Mouse (Mus musculus) embryonic facial prominence, embryonic 10.5 days (tissue): ENCODE results near the gene Zbed4. TPM values are rescaled to one million over a fixed set of nuclear protein-coding genes. Genes with fewer than 3 reads are reported as not detected.
"Not testable (repeated sequence)": the region's sequence is repeated elsewhere in the genome, so short reads cannot be mapped to it uniquely, and the experiment has no call there.

Experiments used
- DNase-seq: peaks from one replicate; pipeline ENCODE4 v3.0.0-alpha.2; 2017; ENCODE audit warnings: low spot score
- H3K27ac ChIP-seq: fragments of 300-500 bp; sonication (generic); replicated peaks from 2 replicates; pipeline ENCODE4 v1.5.1; 2016; ENCODE audit warnings: mild to moderate bottlenecking
- H3K27me3 ChIP-seq: fragments of 300-500 bp; sonication (generic); replicated peaks from 2 replicates; pipeline ENCODE4 v1.6.1; 2016; ENCODE audit warnings: low read depth, mild to moderate bottlenecking; ENCODE audit not compliant: poor library complexity, severe bottlenecking
- H3K36me3 ChIP-seq: fragments of 300-500 bp; sonication (generic); replicated peaks from 2 replicates; pipeline ENCODE4 v1.6.1; 2016; ENCODE audit warnings: mild to moderate bottlenecking, moderate library complexity
- H3K4me1 ChIP-seq: fragments of 300-500 bp; sonication (generic); 2 replicates; pipeline ENCODE4 v1.6.1; 2016
- H3K4me3 ChIP-seq: fragments of 300-500 bp; sonication (generic); 2 replicates; pipeline ENCODE4 v1.5.1; 2016; ENCODE audit warnings: mild to moderate bottlenecking, moderate library complexity
- H3K9me3 ChIP-seq: fragments of 300-500 bp; sonication (generic); 2 replicates; pipeline ENCODE4 v1.6.1; 2016; ENCODE audit warnings: mild to moderate bottlenecking
- WGBS: fragments of 180-500 bp; shearing (Covaris S2); methylation state at CpG from one replicate; pipeline ENCODE4 v1.1.7; 2016; 5-methylcytosine and 5-hydroxymethylcytosine counted together
- polyA plus RNA-seq: library from polyadenylated mRNA; unstranded; fragments of >200 nt; fragmentation: Nextera tagmentation; extraction: Ambion mirVana; gene quantifications from 2 replicates; pipeline ENCODE4 v1.2.1, GENCODE M21; 2016

Gene Zbed4
- polyA plus RNA-seq, 1 experiment from 2014 or later = 38.5 TPM

DNA sequence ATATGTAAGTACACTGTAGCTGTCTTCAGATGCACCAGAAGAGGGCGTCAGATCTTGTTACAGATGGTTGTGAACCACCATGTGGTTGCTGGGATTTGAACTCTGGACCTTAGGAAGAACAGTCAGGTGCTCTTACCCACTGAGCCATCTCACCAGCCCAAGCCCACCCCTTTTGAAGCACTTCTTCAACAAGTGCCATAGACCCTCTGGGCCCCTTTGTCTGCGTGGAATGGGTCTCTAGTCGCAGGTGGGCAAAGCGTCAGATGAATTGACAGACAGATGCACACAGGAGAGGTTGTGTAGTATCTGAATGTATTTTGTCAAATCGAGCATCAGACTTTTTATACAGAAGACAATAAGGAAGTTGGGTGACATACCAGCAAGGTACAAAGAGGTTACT is 43.3 kb downstream of the Zbed4 start:
- H3K27me3 ChIP-seq, H3K4me3 ChIP-seq, H3K36me3 ChIP-seq, DNase-seq, H3K27ac ChIP-seq, H3K4me1 ChIP-seq, H3K9me3 ChIP-seq: not testable (repeated sequence)
- 85% methylated on average over 5 of the region's 5 CpGs for WGBS

DNA sequence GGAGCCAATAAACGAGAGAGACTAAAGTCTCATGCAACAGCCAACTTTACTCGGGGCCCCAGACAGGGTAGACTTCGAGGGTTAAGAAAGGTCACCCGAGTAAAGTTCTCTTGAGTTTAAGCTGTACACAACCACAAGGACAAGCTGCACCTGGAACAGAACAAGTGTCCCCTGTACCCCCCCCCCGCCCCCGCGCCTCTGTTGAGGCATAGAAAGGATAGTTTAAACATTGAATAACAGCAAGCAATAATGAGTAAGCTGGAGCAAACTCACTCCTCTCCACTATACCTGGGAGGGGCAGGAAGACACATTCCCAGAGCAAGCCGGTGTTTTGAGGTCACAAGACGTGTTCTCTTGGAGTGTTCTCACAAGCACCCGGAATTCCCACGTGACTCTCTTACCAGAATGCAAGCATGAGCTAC is 48.5 kb downstream of the Zbed4 start:
- DNase-seq = no peak
- no peak overlapping the region for H3K4me3 ChIP-seq
- peaks cover 10% of the 10 kb centered on the region for H3K36me3 ChIP-seq
- H3K4me1 ChIP-seq = no peaks in the 10 kb centered on the region
- H3K27ac ChIP-seq = no peak overlapping the region
- H3K9me3 ChIP-seq = no peaks in the 10 kb centered on the region
- H3K27me3 ChIP-seq = no peaks in the 10 kb centered on the region
- 88% methylated on average over 11 of the region's 11 CpGs for WGBS

DNA sequence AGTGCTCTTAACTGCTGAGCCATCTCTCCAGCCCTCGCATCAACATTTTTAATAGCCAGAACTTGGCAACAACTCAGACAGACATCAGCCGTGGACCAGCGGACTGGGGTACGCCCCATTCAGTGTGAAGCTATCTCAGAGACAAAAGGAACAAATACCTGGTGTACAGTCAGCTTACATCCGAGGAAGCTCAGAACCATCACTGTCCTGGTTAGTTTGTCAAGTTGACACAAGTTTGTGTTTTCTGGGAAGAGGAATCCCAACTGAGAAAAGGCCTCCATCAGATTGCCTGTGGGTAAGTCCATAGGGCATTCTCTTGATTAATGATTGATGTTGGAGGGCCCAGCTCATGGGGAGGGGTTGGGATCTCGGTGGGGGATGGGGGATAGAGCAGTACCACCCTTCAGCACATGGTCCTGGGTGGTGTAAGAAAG is 49.5 kb downstream of the Zbed4 start:
- Histone ChIP-seq H3K36me3 (peaks cover 20% of the 10 kb centered on the region), H3K9me3 (no peaks in the 10 kb centered on the region), H3K4me3 (no peak overlapping the region), H3K27ac (no peak overlapping the region), H3K27me3 (no peaks in the 10 kb centered on the region), H3K4me1 (no peaks in the 10 kb centered on the region)
- 85% methylated on average over 6 of the region's 6 CpGs for WGBS
- no peak for DNase-seq

DNA sequence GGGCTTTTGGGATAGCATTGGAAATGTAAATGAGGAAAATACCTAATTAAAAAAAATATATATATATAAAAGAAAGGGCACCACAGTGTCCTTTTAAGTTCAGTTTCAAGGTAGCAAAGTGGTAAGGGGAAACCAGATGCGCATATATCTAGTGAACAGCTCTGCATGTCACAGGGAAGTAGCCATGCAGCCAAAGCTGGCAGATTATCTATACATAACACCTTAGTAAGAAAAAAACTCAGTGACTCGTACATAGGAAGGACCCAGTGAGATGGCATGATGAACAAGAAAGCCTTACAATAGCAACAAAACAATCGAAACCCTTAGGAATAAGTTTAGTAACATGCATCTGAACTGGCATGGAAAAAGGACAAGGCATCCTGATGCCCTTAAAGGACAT is 50.4 kb downstream of the Zbed4 start:
- no peaks in the 10 kb centered on the region for H3K27me3 ChIP-seq
- H3K27ac ChIP-seq = no peak overlapping the region
- no peaks in the 10 kb centered on the region for H3K9me3 ChIP-seq
- H3K36me3 ChIP-seq = peaks cover 30% of the 10 kb centered on the region
- DNase-seq = no peak
- H3K4me3 ChIP-seq = no peak overlapping the region
- 94% methylated on average over 3 of the region's 3 CpGs for WGBS
- no peaks in the 10 kb centered on the region for H3K4me1 ChIP-seq

DNA sequence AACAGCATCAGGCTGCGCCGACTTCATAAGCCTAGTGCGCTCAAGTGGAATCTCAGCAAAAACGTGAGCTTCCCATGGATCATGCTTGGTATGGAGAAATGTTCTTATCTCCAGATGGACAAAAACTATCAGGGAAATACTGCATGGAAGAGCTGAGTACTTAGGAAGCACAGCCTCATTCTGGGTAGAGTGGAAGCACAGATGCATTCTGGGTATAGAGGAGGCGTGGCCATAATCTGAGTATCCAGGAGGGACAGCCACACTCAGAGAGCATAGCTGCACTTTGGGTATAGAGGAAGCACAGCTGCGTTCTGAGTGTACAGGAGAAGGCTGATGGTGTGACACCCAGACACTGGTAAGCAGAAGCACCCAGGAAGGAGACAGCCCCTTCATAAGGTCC is 50.9 kb downstream of the Zbed4 start:
- H3K9me3 ChIP-seq = no peaks in the 10 kb centered on the region
- no peak for DNase-seq
- no peak overlapping the region for H3K4me3 ChIP-seq

DNA sequence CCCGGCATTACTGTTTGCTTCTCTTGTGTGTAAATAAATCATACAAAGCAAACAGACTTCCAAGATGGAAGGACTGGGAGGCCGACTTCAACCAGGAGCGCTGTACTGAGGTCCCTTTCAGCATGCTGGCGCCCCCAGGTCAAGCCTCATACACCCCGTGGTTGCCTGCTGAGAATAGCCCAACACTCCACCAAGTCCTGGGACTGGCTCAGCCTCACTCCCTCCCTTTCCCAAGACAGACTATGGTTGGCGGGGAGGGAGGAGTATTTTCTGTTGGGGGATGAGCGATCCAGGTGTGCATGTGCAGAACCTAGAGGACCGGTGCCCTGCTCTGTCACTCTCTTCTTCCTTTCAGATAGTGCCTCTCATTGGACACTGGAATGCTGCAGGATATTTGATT is 56.7 kb downstream of the Zbed4 start:
- Histone ChIP-seq H3K9me3 (no peaks in the 10 kb centered on the region), H3K36me3 (peaks cover 82% of the 10 kb centered on the region), H3K27ac (no peak overlapping the region), H3K27me3 (no peaks in the 10 kb centered on the region), H3K4me3 (no peak overlapping the region), H3K4me1 (no peaks in the 10 kb centered on the region)
- 84% methylated on average over 8 of the region's 8 CpGs for WGBS
- no peak for DNase-seq

More for the DNA sequence above, 50.9 kb downstream of the Zbed4 start:
- H3K4me1 ChIP-seq = no peaks in the 10 kb centered on the region
- peaks cover 34% of the 10 kb centered on the region for H3K36me3 ChIP-seq
- no peaks in the 10 kb centered on the region for H3K27me3 ChIP-seq
- no peak overlapping the region for H3K27ac ChIP-seq
- 87% methylated on average over 6 of the region's 6 CpGs for WGBS

DNA sequence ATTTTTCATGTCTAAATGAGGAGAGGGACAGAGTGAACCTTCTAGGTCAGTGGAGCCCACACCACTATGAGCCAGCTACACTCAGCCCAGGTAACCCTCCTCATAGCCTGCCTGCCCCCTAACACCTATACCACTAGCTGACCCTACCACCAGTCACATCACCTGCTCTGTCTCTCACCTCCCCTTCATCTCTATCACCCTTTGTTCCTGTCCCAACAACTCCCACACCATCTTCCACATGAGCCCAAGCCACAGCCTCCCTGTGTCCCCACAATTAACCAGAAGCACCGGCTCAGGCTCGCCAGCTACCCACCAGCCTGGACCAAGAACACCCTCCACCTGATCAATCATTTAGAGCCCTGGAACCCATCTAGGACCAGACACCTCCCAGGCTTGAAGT is 58.9 kb downstream of the Zbed4 start:
- peaks cover 90% of the 10 kb centered on the region for H3K36me3 ChIP-seq

DNA sequence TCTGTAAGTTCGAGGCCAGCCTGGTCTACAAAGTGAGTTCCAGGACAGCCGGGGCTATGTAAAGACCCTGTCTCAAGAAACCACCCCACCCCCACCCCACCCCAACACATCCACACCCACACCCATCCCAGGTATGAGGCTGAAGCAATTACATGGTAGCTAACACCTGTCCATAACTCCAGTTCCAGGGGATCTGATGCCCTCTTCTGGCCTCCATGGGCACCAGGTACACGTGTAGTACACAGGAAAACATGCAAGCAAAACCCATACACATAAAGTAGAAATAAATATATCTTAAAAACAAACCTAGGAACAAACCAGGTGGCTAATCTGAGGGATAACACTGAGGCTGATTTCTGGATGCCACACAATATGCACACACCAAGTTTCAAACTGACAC is 61.8 kb downstream of the Zbed4 start:
- Histone ChIP-seq H3K27me3 (no peaks in the 10 kb centered on the region), H3K4me1 (peaks cover under 1% of the 10 kb centered on the region; the same call in 1 of the 2 replicates), H3K36me3 (peaks cover 80% of the 10 kb centered on the region), H3K4me3 (no peak overlapping the region), H3K9me3 (no peaks in the 10 kb centered on the region), H3K27ac (no peak overlapping the region)
- no peak for DNase-seq
- WGBS = 92% methylated on average over 3 of the region's 3 CpGs

More for the DNA sequence above, 58.9 kb downstream of the Zbed4 start:
- Histone ChIP-seq H3K4me1 (no peaks in the 10 kb centered on the region), H3K9me3 (no peaks in the 10 kb centered on the region), H3K27me3 (no peaks in the 10 kb centered on the region), H3K4me3 (no peak overlapping the region), H3K27ac (no peak overlapping the region)
- no peak for DNase-seq
- 90% methylated on average over 2 of the region's 2 CpGs for WGBS

DNA sequence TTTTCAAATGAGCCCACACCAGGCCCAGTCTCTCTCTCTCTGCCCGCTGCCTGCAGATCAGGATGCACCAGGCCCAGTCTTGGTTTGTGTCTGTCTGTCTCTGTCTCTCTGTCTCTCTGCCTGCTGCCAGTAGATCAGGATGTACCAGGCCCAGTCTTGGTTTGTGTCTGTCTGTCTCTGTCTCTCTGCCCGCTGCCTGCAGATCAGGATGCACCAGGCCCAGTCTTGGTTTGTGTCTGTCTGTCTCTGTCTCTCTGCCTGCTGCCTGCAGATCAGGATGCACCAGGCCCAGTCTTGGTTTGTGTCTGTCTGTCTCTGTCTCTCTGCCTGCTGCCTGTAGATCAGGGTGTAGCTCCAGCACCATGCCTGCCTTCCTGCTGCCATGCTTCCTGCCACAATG is 62.4 kb downstream of the Zbed4 start:
- not testable (repeated sequence) for H3K4me1 ChIP-seq, H3K9me3 ChIP-seq, H3K27me3 ChIP-seq, H3K4me3 ChIP-seq, H3K27ac ChIP-seq, DNase-seq
- H3K36me3 ChIP-seq = peaks cover 74% of the 10 kb centered on the region
- 98% methylated on average over 2 of the region's 2 CpGs for WGBS

DNA sequence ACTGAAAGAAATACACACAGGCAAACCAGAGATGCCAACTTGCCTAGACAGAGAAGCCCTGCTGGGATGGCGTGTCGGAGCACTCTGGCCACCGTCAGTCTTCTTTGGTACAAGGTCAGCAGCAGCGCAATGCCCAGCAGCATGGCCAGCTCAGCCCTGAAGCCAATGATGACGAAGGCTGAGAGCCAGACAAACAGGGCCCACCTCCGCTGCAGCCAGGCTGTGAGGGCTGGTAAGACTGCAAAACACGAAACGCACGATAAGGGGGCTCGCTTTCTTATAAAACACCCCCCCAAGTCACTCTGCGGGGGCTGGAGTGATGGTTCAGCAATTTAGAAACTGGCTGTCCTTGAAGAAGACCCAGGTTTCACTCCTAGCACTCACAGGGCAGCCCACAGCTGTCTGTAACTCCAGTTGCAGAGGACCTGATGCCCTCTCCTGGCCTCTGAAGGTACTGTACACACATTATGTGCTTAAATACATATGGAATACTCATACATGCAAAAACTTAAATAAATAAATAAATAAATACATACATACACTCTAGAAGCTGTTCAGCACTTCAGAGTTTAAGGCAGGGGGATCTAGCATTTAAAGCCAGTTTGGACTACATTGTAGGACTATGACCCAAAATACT is 63.1 kb downstream of the Zbed4 start:
- 95% methylated on average over 11 of the region's 11 CpGs for WGBS
- H3K9me3 ChIP-seq = no peaks in the 10 kb centered on the region
- H3K4me3 ChIP-seq = no peak overlapping the region
- H3K4me1 ChIP-seq = peaks cover 4% of the 10 kb centered on the region
- H3K27me3 ChIP-seq = no peaks in the 10 kb centered on the region
- H3K36me3 ChIP-seq = peaks cover 68% of the 10 kb centered on the region
- no peak for DNase-seq
- H3K27ac ChIP-seq = no peak overlapping the region

DNA sequence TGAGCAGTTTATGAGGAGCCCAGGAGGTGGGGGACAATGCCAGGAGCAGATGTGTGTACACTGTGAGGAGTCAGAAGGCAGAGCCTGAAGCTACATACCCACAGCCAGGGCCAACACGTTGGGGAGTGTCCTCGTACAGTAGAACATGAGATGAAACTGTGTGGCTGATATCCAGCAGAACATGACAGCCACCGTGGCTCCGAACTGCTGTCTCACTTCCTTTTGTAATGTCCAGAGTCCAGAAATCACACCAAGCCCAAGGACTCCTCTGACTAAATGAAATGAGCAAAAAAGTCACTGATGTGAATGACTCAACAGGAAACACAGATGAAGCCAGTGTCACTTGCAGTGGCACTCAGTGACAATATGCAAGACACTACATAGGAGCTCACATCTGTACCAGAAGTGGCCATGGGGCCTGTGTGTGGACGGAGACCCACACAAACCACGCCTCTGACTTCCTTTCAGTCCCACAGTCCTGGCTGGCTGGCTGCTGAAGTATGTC is 63.8 kb downstream of the Zbed4 start:
- WGBS = 92% methylated on average over 6 of the region's 6 CpGs
- DNase-seq = no peak
- H3K27me3 ChIP-seq = no peaks in the 10 kb centered on the region
- peaks cover 62% of the 10 kb centered on the region for H3K36me3 ChIP-seq
- peaks cover 8% of the 10 kb centered on the region for H3K4me1 ChIP-seq
- no peak overlapping the region for H3K27ac ChIP-seq
- H3K4me3 ChIP-seq = no peak overlapping the region
- H3K9me3 ChIP-seq = no peaks in the 10 kb centered on the region

DNA sequence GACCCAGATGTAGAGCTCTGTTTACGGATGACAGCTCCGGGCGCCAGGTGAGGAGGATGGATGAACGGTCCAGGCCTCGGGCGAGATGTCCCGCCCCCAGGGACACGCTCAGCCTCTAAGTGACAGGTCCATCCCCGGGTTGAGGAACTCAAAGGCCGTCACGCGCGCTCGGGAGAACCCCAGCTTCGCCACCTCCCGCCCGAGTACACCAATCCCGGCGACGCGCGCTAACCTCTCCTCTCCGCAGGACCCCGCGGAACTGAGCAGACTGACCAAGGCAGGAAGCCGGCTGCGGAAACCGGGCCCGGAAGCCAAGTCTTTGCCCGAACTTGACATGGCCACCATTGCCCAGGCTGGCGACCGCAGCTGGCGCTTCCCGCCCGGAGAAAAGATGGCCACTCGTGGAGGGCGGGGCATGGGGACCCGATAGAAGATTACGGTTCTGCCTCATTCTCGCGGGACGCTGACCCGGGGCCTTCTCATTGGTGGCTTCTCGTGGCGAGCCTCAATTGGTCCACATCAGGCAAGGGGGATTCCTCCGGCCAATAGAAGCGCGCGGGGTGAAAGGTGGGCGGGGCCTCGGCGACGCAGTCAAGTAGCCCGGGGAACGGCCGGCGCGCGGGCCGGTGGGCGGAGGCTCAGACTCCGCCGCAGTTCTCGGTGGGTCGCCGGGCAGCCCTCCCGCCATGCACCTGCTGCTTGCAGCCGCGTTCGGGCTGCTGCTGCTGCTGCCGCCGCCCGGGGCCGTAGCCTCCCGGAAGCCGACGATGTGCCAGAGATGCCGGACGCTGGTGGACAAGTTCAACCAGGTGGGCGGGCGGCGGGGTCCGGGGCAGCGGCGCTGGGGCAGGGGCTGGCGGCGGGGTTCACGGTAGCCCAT is 67.8 kb downstream of the Zbed4 start, which contains the start of the genes Alg12 and Creld2:
TSS of gene Alg12 (minus strand) at position 293 of the 880 bp plus-strand sequence.
TSS of gene Creld2 (plus strand) at position 621 of the 880 bp plus-strand sequence.
- peak within 1 kb of the TSS; percentile 86 for H3K27ac ChIP-seq
- H3K9me3 ChIP-seq = no peaks in the 10 kb centered on the region
- H3K4me3 ChIP-seq = peak within 1 kb of the TSS; percentile 78
- H3K4me1 ChIP-seq = peaks cover 19% of the 10 kb centered on the region
- WGBS = under 1% methylated on average over 88 of the region's 88 CpGs
- no peaks in the 10 kb centered on the region for H3K27me3 ChIP-seq
- DNase-seq = peak; percentile 100
- H3K36me3 ChIP-seq = peaks cover 61% of the 10 kb centered on the region
